Mouse (Mus musculus): ENCODE data around the gene Wnt7a.

Wnt7a gene

GRCm38 (mm10) chr6:91410961-91411368 lies at the start of gene Wnt7a:
TSS of gene Wnt7a (minus strand) at chr6:91411363.
- DNase-seq (ENCODE audit: low spot score in 2 of 2), result peak in 1 of 2 experiments; percentile 8

DNA sequence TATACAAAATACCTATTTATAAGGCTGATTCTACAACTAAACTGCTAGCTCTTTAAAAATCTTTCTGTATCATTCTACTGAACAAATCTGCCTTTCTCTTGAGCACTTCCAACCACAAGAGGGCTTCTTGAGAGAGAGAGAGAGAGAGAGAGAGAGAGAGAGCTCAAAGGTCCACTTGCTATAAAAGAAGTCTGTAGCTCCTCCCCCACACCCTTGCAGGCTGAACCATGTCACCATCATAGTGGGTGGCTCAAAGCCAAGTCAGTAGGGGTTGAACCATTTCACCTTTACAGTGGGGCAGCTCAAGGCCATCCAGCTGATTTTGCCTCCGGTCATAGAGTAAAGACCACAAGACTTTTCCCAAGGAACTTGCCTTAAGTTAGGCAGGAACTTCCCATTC lies 48.3 kb upstream of the Wnt7a start:
- no peak for DNase-seq (ENCODE audit: low spot score in 2 of 2)

GRCm38 (mm10) chr6:91454546-91454945 lies 43.4 kb upstream of the Wnt7a start:
- DNase-seq (ENCODE audit: low spot score in 2 of 2), result no peak

DNA sequence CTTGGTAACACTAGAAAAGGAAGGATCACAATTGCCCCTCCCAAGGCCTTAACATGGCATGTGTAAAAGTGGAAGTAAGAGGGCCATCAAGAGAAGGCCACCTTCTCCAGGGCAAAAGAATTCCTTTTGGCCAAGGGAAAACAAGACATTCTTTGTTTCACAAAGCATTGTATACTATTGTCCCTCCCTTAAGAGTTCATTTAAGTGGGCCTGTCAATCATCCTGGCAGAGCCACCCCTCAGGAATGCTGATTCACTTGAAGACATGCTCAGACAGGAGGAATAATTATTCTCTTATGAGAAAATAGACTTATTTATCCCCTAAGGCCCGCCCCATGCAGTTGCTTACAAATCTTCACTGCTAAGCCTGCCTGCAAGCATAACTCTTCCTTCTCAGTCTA lies 40.9 kb upstream of the Wnt7a start:
- DNase-seq (ENCODE audit: low spot score in 2 of 2), result no peak

DNA sequence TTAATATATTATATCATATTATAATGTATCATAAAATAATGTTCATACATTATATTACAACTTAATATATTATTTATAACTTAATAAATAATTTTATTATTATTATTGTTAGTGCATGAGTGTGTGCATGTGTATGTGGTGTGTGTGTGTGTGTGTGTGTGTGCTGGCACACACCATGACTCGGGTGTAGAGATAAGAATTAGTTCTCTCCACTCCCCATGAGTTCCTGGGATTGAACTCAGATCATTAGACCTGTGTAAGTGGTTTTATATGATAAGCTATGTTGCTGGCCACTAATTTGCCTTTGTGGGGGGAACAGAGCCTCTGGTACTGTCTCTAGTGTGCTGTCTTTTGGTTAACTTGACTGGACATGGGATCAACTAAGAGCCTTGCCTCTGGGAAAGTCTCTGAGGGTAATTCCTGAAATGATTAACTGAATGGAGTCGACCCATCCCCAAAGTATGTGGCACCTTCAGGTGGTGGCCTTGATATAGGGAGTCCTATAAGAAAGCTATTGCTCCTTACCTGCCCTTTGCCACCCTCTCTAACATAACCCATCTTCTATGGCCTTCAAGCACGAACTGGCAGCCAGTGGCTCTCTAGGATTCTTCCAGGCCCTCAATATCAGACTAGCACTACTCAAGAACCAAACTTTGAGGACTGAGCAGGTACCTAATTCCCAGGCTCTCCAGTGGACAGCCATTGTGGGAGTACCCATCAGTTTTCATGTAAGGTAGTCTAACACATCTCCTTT lies 38.5 kb upstream of the Wnt7a start:
- DNase-seq (ENCODE audit: low spot score in 2 of 2), result no peak

DNA sequence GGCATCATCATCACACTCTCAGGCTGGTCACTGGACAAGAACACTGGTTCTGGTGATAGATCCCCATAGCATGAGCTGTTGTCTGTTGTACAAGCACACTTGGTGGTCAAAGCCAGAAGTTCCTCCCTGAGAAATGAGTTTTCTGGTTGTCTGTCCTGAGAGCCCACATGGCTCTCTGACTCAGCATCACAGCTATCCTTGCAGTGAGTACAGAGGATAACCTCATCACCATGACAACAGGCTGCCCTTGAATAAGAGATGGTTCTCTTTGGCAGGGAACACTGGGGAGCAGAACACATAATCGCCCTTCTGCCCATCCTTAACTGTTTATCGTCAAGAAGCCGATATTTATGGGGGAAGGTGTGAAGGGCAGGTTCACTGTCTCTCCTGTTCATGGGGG lies 34.2 kb upstream of the Wnt7a start:
- no peak for DNase-seq (ENCODE audit: low spot score in 2 of 2)

DNA sequence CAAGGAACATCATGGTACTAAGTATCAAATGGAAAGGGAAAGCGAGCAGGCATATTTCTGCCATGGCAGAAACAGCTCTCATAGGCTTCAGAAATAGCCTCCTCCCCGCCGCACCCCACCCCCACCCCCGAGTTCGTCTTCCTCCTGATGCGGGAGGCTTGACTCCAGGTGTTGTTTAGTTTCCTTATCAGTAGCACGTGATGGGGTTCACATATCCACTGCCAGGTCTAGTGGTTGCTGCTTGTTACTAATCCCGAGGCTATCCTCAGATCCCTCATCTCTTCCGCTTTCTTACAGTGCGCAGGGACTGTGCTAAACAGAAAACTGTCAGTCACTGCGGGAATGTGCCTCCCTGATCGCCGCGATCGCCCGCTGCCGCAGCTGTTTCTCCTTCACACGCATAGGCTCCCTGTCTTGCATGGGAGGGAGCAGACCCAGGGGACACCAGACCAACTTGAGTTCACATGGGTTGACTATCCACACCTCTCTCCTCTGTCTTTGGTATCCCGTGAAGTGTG lies 30.0 kb upstream of the Wnt7a start:
- DNase-seq (ENCODE audit: low spot score in 2 of 2), result no peak

GRCm38 (mm10) chr6:91440474-91441144 lies 29.4 kb upstream of the Wnt7a start:
- peak; percentile 77 to 90 for DNase-seq (ENCODE audit: low spot score in 2 of 2)

DNA sequence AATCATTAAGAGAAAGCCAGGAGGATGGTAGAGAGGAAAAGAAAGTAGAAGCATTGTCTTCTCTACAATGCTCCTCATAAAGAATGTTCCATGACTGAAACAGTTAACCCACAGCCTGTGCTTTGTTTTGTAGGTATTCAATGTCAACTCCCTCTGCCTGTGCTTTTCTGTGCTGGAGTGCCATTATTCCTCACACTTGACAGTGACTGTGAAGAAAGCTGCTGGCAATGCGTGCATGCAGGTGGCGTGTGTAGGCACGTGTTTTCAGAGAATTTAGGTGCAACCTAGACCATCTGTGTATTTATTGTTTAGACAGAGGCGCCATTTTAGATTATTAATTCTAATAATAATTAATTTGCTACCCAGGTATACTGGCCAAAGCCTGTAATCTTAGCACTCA lies 13.0 kb upstream of the Wnt7a start:
- no peak for DNase-seq (ENCODE audit: low spot score in 2 of 2)

GRCm38 (mm10) chr6:91421629-91422028 lies 10.5 kb upstream of the Wnt7a start:
- DNase-seq (ENCODE audit: low spot score in 2 of 2), result no peak

DNA sequence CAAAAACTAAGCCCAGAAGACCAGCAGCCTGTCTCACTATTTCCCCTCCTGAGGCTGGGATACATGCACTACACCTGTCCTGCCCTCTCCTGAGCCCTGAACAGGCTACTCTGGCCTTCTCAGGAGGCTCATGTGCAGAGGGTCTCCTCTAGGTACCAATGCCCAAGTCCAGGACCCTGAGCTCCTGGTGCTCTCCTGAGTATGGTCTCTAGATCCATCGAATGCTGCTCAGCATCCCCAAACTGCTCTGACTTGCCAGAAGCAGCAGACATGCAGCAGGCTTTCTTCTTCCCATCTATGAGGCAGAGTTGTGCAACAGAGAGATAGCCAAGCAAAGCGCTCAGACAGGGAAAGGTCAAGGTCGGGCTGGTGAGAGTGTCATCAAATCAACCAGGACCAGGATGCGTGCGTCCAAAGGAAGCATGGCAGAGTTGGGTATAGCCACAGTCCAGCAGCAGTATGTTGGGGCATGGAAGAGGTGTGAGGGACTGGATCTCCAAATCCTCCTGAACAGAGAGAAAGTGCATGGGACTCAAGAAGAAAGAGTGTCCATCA lies 6.2 kb upstream of the Wnt7a start:
- DNase-seq (ENCODE audit: low spot score in 2 of 2), result no peak

DNA sequence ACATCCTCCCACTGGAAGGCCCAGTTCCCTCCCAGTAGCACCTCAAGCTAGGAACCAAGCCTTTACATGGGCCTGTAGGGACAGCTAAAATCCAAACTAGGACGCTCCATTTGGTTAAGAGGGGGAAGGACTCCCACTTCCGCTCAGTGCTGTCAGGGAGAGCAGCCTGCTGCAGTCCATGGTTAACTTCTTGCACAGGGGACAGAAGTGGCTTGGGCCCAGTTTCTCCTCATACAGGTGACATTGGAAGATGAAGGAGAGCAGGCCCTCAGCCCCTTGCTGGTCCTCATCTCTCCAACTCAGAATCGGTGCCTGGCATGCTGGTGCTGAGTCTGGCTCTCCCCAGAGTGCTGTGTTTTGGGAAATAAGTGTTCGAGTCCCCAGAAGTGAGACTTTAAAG lies 5.0 kb upstream of the Wnt7a start:
- DNase-seq (ENCODE audit: low spot score in 2 of 2), result no peak

DNA sequence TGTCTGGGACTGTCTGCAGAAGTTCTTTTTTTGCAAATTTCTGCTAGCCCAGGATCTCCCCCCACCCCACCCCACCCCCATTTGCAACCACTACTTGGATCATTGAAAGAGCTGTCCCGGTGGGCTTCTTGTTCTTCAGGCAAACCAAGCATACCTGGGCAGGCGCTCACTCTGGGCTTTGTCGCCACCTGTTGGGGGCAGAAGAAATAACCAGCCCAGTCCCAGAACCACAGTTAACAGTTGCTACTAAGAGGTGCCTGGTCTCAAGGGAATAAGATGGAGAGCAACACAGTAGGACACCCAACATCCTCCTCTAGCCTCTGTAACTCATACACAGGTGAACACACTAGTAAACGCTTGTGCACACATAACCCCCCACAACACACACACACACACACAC lies 3.7 kb upstream of the Wnt7a start:
- no peak for DNase-seq (ENCODE audit: low spot score in 2 of 2)

GRCm38 (mm10) chr6:91411369-91411981 lies 312 bp upstream of the Wnt7a start:
- peak; percentile 11 to 20 for DNase-seq (ENCODE audit: low spot score in 2 of 2)

GRCm38 (mm10) chr6:91410168-91410780 lies 889 bp downstream of the Wnt7a start:
- peak in 1 of 2 experiments; percentile 4 for DNase-seq (ENCODE audit: low spot score in 2 of 2)

DNA sequence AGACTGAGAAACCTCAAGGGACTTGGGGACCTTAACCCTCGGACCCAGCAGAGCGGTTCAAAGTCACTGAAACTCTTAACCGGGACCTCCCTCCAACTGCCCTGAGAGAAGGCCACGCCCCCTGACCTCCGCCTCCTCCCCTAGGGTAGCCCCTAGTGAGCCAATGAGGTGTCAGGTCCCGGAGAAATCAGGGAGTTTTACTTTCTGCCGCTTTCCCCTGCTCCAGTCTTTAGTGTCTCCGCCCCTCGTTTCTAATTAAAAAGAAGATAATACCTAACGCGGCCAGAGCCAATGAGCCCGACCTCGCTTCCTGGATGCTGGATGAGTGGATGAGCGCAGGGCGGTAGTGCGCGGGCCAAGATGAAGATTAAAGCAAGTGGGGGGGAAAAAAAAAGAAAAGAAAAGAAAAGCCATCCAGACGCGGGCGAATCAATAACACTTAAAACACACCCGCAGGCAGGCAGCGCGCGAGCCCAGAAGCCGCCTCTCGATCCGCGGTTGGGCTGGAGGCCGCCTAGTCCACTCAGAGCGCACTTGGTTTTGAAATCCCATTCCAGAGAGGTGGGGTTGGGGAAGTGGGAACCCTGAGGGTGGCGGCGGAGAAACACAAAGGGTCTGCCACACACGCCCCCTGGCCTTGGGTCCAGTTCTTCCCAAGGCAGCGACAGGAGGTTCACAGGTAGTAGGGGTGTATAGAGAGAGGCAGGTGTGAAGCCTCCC lies 1.6 kb downstream of the Wnt7a start:
- DNase-seq (ENCODE audit: low spot score in 2 of 2), result peak in 1 of 2 experiments; percentile 5

- no peak for DNase-seq (ENCODE audit: low spot score in 2 of 2)
Measured at GRCm38 (mm10) chr6:91408616-91409015, 2.5 kb downstream of the Wnt7a start.

- DNase-seq (ENCODE audit: low spot score in 2 of 2), result no peak
Measured at GRCm38 (mm10) chr6:91401591-91401990, 9.6 kb downstream of the Wnt7a start.

DNA sequence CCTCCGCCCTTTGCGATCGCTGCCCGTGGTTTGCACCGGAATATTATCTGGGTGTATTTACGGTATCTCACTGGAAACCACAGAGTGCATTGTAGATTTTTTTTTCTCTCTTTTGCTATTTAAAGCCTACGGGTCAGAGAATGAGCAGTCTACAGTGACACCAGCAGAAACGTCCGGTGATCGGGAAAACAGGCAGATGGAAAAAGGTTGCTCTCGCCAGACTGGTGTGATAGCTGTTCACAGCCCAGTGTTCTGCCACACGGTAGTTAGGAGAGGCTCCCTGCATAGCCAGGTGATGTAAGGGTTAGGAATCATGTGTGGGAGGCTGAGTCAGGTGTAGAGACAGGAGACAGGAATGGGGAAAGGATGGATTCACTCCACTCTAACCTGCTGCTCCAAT lies 10.6 kb downstream of the Wnt7a start:
- no peak for DNase-seq (ENCODE audit: low spot score in 2 of 2)

DNA sequence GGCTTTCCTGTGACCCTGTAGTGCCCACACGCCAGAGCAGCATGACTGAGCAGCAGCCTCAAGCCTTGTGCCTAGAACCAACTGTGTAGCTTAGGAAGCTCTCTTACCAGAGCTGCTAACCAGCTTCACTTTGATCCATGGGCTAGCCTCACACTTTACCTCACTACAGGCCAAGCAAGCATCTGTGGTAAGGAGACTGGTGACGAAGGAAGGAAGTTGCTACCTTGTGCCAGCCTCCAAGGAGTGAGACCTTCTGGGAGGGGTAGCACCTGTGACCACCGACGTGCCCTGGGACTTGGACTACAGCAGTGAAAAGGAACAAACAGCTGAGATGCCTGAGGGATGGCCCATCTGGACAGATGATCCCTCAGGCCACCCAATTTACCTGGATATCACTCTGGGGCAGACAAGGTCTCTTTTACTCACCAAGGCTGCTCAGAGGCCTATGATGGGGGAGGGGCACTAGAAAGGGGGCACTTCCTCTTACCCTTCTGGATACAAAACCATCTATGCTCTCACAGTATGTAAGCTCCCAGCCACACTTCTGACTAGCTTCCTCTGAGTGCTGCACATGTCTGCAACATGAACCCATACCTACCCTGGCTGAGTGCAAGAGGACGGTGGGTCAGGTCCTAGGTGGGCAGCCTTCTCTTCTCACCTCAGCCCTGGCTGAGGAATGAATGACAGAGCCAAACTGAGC lies 18.5 kb downstream of the Wnt7a start:
- no peak for DNase-seq (ENCODE audit: low spot score in 2 of 2)

DNA sequence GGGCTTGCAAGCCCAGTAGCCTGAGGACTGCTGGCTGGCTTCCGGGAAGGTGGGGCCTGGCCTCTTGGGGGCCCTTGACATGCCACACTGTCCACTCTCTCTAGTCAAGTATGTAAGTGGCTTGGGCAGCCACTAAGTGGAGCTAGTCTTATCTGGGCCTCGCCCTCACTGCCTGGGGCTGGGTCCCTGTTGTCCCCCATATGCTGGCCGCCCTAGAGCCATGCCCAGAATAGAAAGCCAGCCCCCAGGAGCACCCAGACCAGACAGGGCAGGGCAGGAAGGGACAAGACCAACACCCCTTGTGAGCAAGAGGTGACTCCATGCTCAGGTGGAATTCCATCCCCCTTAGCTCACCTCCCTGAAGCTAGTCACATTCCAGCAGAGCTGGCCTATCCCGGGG lies 22.0 kb downstream of the Wnt7a start:
- no peak for DNase-seq (ENCODE audit: low spot score in 2 of 2)

Data from spleen, postnatal 14 days (tissue).